Mouse (Mus musculus): ENCODE data around the gene Avl9. TPM values are rescaled to one million over a fixed set of nuclear protein-coding genes. Genes with fewer than 3 reads are reported as not detected.

Gene Avl9
- 33.2 and 33.8 TPM in 2 replicates for polyA plus RNA-seq (2015; fragmentation: Nextera tagmentation; extraction: Ambion mirVana)

- H3K36me3 ChIP-seq = no peaks in the 10 kb centered on the region
- H3K9me3 ChIP-seq = no peaks in the 10 kb centered on the region
- peak within 1 kb of the TSS; percentile 87 for H3K9ac ChIP-seq
- peak within 1 kb of the TSS; percentile 73 for H3K4me2 ChIP-seq
- H3K27ac ChIP-seq = peak within 1 kb of the TSS; percentile 97
- WGBS = under 1% methylated on average over 64 of the region's 64 CpGs
- H3K4me1 ChIP-seq (replicated peaks) = peaks cover 15% of the 10 kb centered on the region
- ATAC-seq (ENCODE audit: low FRiP score) = peak; percentile 97
- H3K27me3 ChIP-seq = no peaks in the 10 kb centered on the region
- peak within 1 kb of the TSS; percentile 71 for H3K4me3 ChIP-seq
Measured at GRCm38 (mm10) chr6:56714574-56715269, at the start of gene Avl9. TSS of gene Avl9 (plus strand) at chr6:56714899.

- Histone ChIP-seq H3K4me3 (no peak overlapping the region), H3K27ac (no peak overlapping the region), H3K36me3 (no peaks in the 10 kb centered on the region), H3K4me1 (replicated peaks) (no peaks in the 10 kb centered on the region), H3K9ac (no peak overlapping the region), H3K4me2 (no peak overlapping the region), H3K27me3 (no peaks in the 10 kb centered on the region), H3K9me3 (no peaks in the 10 kb centered on the region)
- 93% methylated on average over 3 of the region's 3 CpGs for WGBS
- no peak for ATAC-seq (ENCODE audit: low FRiP score)
Measured at GRCm38 (mm10) chr6:56688238-56688637, 26.5 kb upstream of the Avl9 start.

GRCm38 (mm10) chr6:56691205-56691604 lies 23.5 kb upstream of the Avl9 start:
- Histone ChIP-seq H3K9ac (no peak overlapping the region), H3K36me3 (no peaks in the 10 kb centered on the region), H3K4me1 (replicated peaks) (no peaks in the 10 kb centered on the region), H3K9me3 (no peaks in the 10 kb centered on the region), H3K27ac (no peak overlapping the region), H3K4me2 (no peak overlapping the region), H3K27me3 (no peaks in the 10 kb centered on the region), H3K4me3 (no peak overlapping the region)
- WGBS = 2% methylated on average over 2 of the region's 2 CpGs
- ATAC-seq (ENCODE audit: low FRiP score) = peak; percentile 73

- no peak overlapping the region for H3K27ac ChIP-seq
- H3K27me3 ChIP-seq = no peaks in the 10 kb centered on the region
- H3K9ac ChIP-seq = no peak overlapping the region
- WGBS = 80% methylated on average over 4 of the region's 4 CpGs
- H3K4me3 ChIP-seq = no peak overlapping the region
- no peak for ATAC-seq (ENCODE audit: low FRiP score)
- no peak overlapping the region for H3K4me2 ChIP-seq
- no peaks in the 10 kb centered on the region for H3K9me3 ChIP-seq
- no peaks in the 10 kb centered on the region for H3K4me1 ChIP-seq (replicated peaks)
- H3K36me3 ChIP-seq = no peaks in the 10 kb centered on the region
Measured at GRCm38 (mm10) chr6:56692445-56692844, 22.3 kb upstream of the Avl9 start.

DNA sequence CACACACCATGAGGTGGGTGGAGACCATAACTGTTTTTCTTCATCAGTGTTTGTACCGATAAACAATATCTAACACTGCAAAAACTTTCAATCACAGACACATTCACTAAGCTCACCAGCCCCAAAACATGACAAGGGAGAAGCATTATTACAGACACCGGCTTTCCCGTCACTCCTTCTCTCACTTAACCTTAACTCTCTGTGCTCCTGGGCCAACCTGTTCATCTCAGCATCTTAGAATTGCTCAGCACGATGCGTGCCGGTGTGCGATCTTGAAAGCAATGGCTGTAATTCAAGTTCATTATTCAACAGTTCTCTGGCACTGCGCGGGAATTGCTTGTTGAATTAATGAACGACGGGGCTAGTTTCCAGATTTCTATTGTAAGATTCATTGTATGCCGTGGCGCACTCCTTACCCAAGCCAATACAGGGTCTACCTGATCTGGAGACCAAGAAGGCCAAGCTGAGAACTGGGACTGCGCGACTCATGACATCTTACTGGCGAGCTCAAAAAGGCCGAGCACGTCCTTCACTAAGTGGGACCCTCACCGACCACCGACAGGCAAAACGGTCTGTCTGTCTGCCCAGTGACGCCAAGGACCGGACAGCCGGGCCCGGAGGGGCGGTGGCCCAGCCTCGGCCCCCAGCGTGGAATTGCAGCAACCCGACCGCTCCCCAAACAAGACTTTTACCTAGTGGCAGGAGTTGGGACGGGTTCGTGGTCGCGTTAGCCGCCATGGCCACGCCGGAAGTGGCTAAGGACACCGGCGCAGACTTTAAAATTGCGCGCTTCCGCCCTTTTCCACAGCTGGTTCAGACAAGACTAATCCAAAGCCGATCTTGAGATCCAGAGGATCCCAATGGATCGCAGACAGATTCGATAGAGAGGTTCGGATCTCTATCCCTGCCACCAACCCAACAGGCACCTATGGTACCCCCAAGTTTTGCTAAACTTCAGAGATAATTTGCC lies 10.5 kb upstream of the Avl9 start, which contains the start of gene Lsm5:
Gene Lsm5 (minus strand): TSS at position 780 of the 970 bp plus-strand sequence.
- Histone ChIP-seq H3K27me3 (no peaks in the 10 kb centered on the region), H3K4me2 (peak within 1 kb of the TSS; percentile 86), H3K9me3 (no peaks in the 10 kb centered on the region), H3K4me1 (replicated peaks) (peaks cover 6% of the 10 kb centered on the region), H3K27ac (peak within 1 kb of the TSS; percentile 64), H3K36me3 (0 out of 2 replicates have a peak, but pooled peaks cover 7% of the 10 kb centered on the region), H3K4me3 (peak within 1 kb of the TSS; percentile 78), H3K9ac (peak within 1 kb of the TSS; percentile 73)
- under 1% methylated on average over 46 of the region's 46 CpGs for WGBS
- ATAC-seq (ENCODE audit: low FRiP score) = peak; percentile 95

GRCm38 (mm10) chr6:56714186-56714573 lies 519 bp upstream of the Avl9 start:
- H3K4me1 ChIP-seq (replicated peaks) = peaks cover 15% of the 10 kb centered on the region
- ATAC-seq (ENCODE audit: low FRiP score) = no peak

DNA sequence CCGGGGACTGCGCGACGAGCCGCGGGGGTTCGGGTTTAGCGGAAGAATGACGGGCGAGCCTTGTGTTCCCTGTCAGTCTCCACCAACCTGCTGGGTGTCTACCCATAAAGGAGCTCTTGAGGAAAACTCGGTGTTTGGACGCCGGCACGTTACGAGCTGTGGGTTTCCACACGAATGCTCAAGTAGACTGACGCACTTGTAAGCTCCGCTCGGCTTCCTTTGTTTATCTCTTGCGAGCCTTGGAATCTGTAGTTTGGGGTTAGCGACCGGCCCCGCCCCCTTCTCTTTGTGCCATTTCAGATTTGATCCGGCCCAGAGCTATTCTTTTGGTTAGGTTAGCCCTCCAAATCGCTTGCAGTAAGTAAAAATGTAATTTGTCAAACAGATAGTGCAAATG lies 569 bp downstream of the Avl9 start:
- ATAC-seq (ENCODE audit: low FRiP score) = peak; percentile 73
- Histone ChIP-seq H3K27me3 (no peaks in the 10 kb centered on the region), H3K36me3 (no peaks in the 10 kb centered on the region), H3K9ac (peak overlapping the region; percentile 87), H3K4me2 (peak overlapping the region; percentile 73), H3K4me3 (peak overlapping the region; percentile 71), H3K9me3 (no peaks in the 10 kb centered on the region), H3K4me1 (replicated peaks) (peaks cover 15% of the 10 kb centered on the region), H3K27ac (peak overlapping the region; percentile 97)
- 0% methylated on average over 25 of the region's 25 CpGs for WGBS

More at GRCm38 (mm10) chr6:56714186-56714573, 519 bp upstream of the Avl9 start:
- peak overlapping the region; percentile 73 for H3K4me2 ChIP-seq
- H3K4me3 ChIP-seq = peak overlapping the region; percentile 71
- 0 out of 2 replicates have a peak overlapping the region, but pooled peaks have one; percentile 97 for H3K27ac ChIP-seq
- H3K27me3 ChIP-seq = no peaks in the 10 kb centered on the region
- no peak overlapping the region for H3K9ac ChIP-seq
- 56% methylated on average over 7 of the region's 7 CpGs for WGBS
- no peaks in the 10 kb centered on the region for H3K9me3 ChIP-seq
- H3K36me3 ChIP-seq = no peaks in the 10 kb centered on the region

GRCm38 (mm10) chr6:56719071-56719470 lies 4.4 kb downstream of the Avl9 start:
- WGBS = 100% methylated on average over 1 of the region's 1 CpGs
- no peak for ATAC-seq (ENCODE audit: low FRiP score)
- no peaks in the 10 kb centered on the region for H3K9me3 ChIP-seq
- peaks cover 6% of the 10 kb centered on the region for H3K36me3 ChIP-seq
- H3K27ac ChIP-seq = no peak overlapping the region
- no peak overlapping the region for H3K9ac ChIP-seq
- peaks cover 21% of the 10 kb centered on the region for H3K4me1 ChIP-seq (replicated peaks)
- H3K4me2 ChIP-seq = no peak overlapping the region
- no peak overlapping the region for H3K4me3 ChIP-seq
- no peaks in the 10 kb centered on the region for H3K27me3 ChIP-seq

GRCm38 (mm10) chr6:56720877-56721276 lies 6.2 kb downstream of the Avl9 start:
- H3K36me3 ChIP-seq = peaks cover 17% of the 10 kb centered on the region
- no peak overlapping the region for H3K4me2 ChIP-seq
- H3K27ac ChIP-seq = 0 out of 2 replicates have a peak overlapping the region, but pooled peaks have one; percentile 18
- H3K4me1 ChIP-seq (replicated peaks) = peaks cover 21% of the 10 kb centered on the region
- no peak for ATAC-seq (ENCODE audit: low FRiP score)
- 58% methylated on average over 3 of the region's 3 CpGs for WGBS
- H3K4me3 ChIP-seq = no peak overlapping the region
- H3K9ac ChIP-seq = no peak overlapping the region
- H3K9me3 ChIP-seq = no peaks in the 10 kb centered on the region
- H3K27me3 ChIP-seq = no peaks in the 10 kb centered on the region

GRCm38 (mm10) chr6:56732545-56732944 lies 17.8 kb downstream of the Avl9 start:
- H3K4me3 ChIP-seq = no peak overlapping the region
- peaks cover 73% of the 10 kb centered on the region for H3K36me3 ChIP-seq
- no peak overlapping the region for H3K9ac ChIP-seq
- no peak for ATAC-seq (ENCODE audit: low FRiP score)
- H3K4me2 ChIP-seq = no peak overlapping the region
- no peaks in the 10 kb centered on the region for H3K9me3 ChIP-seq
- no peaks in the 10 kb centered on the region for H3K27me3 ChIP-seq
- 80% methylated on average over 2 of the region's 2 CpGs for WGBS
- H3K4me1 ChIP-seq (replicated peaks) = no peaks in the 10 kb centered on the region
- H3K27ac ChIP-seq = no peak overlapping the region

DNA sequence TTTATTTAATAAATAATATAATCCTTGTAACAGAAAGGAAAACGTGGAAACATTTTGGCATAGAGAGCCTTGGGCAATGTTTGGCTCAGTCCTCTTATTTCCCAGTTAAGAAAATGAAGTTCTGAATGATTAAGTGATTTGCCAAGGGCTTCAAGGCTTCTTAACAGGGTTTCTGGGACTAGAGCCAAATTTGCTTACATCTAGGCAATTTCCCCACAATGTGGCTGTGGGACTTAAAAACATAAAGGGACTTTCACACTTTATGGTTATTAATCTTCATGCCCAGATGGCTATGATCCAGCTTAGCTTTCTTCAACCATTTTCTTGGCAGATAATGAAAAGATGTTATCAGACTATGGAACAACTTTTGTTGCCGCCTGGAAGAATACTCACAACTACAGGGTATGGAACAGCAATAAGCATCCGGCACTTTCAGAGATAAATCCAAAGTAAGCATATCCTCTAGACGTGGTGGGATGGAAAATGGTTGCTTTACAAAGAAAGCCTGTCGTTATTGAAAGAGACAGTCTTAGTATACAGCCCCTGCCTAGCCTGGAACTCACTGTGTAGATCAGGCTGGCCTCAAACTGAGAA lies 31.3 kb downstream of the Avl9 start:
- no peak overlapping the region for H3K27ac ChIP-seq

GRCm38 (mm10) chr6:56753719-56754118 lies 39.0 kb downstream of the Avl9 start:
- no peaks in the 10 kb centered on the region for H3K9me3 ChIP-seq
- no peak overlapping the region for H3K9ac ChIP-seq
- H3K4me2 ChIP-seq = no peak overlapping the region
- no peak for ATAC-seq (ENCODE audit: low FRiP score)
- no peaks in the 10 kb centered on the region for H3K4me1 ChIP-seq (replicated peaks)
- peaks cover 50% of the 10 kb centered on the region for H3K36me3 ChIP-seq
- no peak overlapping the region for H3K27ac ChIP-seq
- H3K4me3 ChIP-seq = no peak overlapping the region
- H3K27me3 ChIP-seq = no peaks in the 10 kb centered on the region
- 91% methylated on average over 3 of the region's 3 CpGs for WGBS

More for the DNA sequence above, 31.3 kb downstream of the Avl9 start:
- Histone ChIP-seq H3K36me3 (peaks cover 34% of the 10 kb centered on the region), H3K9me3 (no peaks in the 10 kb centered on the region), H3K4me1 (replicated peaks) (no peaks in the 10 kb centered on the region), H3K4me3 (no peak overlapping the region), H3K27me3 (no peaks in the 10 kb centered on the region), H3K9ac (no peak overlapping the region), H3K4me2 (no peak overlapping the region)
- WGBS = 65% methylated on average over 5 of the region's 5 CpGs
- 0 out of 2 replicates have a peak, but pooled peaks have one; percentile 66 for ATAC-seq (ENCODE audit: low FRiP score)
